Mouse (Mus musculus) liver, embryonic 12.5 days (tissue): ENCODE data around the gene Tns1. TPM values are rescaled to one million over a fixed set of nuclear protein-coding genes. Genes with fewer than 3 reads are reported as not detected.

Experiments
- ATAC-seq: fragments of 200-750 bp; cut with Nextera tagmentation; 2 replicates; pipeline ENCODE4 v1.8.0; 2017; ENCODE audit warnings: moderate number of reproducible peaks, mild to moderate bottlenecking, moderate library complexity
- H3K27ac ChIP-seq: fragments of 300-500 bp; sonication (generic); 2 replicates; pipeline ENCODE4 v1.5.1; 2016; ENCODE audit warnings: mild to moderate bottlenecking
- H3K27me3 ChIP-seq: fragments of 300-500 bp; sonication (generic); replicated peaks from 2 replicates; pipeline ENCODE4 v1.6.1; 2016; ENCODE audit warnings: mild to moderate bottlenecking, moderate library complexity
- H3K36me3 ChIP-seq: fragments of 300-500 bp; sonication (generic); 2 replicates; pipeline ENCODE4 v1.6.1; 2016; ENCODE audit warnings: mild to moderate bottlenecking, moderate library complexity
- H3K4me1 ChIP-seq: fragments of 300-500 bp; sonication (generic); 2 replicates; pipeline ENCODE4 v1.6.1; 2016
- H3K4me2 ChIP-seq: fragments of 300-500 bp; sonication (generic); 2 replicates; pipeline ENCODE4 v1.6.1; 2016; ENCODE audit warnings: mild to moderate bottlenecking, moderate library complexity
- H3K4me3 ChIP-seq: fragments of 300-500 bp; sonication (generic); 2 replicates; pipeline ENCODE4 v1.5.1; 2016; ENCODE audit warnings: mild to moderate bottlenecking, moderate library complexity
- H3K9ac ChIP-seq: fragments of 300-500 bp; sonication (generic); 2 replicates; pipeline ENCODE4 v1.6.1; 2016; ENCODE audit warnings: mild to moderate bottlenecking, moderate library complexity
- H3K9me3 ChIP-seq: fragments of 300-500 bp; sonication (generic); replicated peaks from 2 replicates; pipeline ENCODE4 v1.6.1; 2016; ENCODE audit warnings: mild to moderate bottlenecking, moderate library complexity
- WGBS: fragments of 180-500 bp; shearing (Covaris S2); methylation state at CpG from one replicate; pipeline ENCODE4 v1.1.7; 2016; ENCODE audit not compliant: insufficient replicate concordance; 5-methylcytosine and 5-hydroxymethylcytosine counted together
- polyA plus RNA-seq: library from polyadenylated mRNA; unstranded; fragments of >200 nt; fragmentation: Nextera tagmentation; extraction: Ambion mirVana; gene quantifications from 2 replicates; pipeline ENCODE4 v1.2.1, GENCODE M21; 2016

Tns1 gene
- polyA plus RNA-seq, 1 experiment from 2014 or later = 13.1 TPM

GRCm38 (mm10) chr1:74149106-74149885, 25.0 kb upstream of the Tns1 start:
- H3K36me3 ChIP-seq = no peaks in the 10 kb centered on the region
- no peak overlapping the region for H3K4me2 ChIP-seq
- H3K4me1 ChIP-seq = peaks cover 55% of the 10 kb centered on the region
- H3K27me3 ChIP-seq = peaks cover 4% of the 10 kb centered on the region; the same call in 1 of the 2 replicates
- 0 out of 2 replicates have a peak, but pooled peaks have one; percentile 4 for ATAC-seq
- H3K4me3 ChIP-seq = no peak overlapping the region
- H3K9me3 ChIP-seq = no peaks in the 10 kb centered on the region
- no peak overlapping the region for H3K27ac ChIP-seq
- WGBS = 42% methylated on average over 6 of the region's 6 CpGs
- H3K9ac ChIP-seq = no peak overlapping the region

GRCm38 (mm10) chr1:74141781-74142180, 17.5 kb upstream of the Tns1 start:
- H3K4me1 ChIP-seq = peaks cover 10% of the 10 kb centered on the region
- H3K9me3 ChIP-seq = no peaks in the 10 kb centered on the region
- H3K4me3 ChIP-seq = no peak overlapping the region
- H3K27ac ChIP-seq = no peak overlapping the region
- no peaks in the 10 kb centered on the region for H3K36me3 ChIP-seq
- H3K27me3 ChIP-seq = no peaks in the 10 kb centered on the region
- WGBS = 70% methylated on average over 8 of the region's 8 CpGs
- no peak for ATAC-seq
- H3K4me2 ChIP-seq = no peak overlapping the region
- H3K9ac ChIP-seq = no peak overlapping the region

DNA sequence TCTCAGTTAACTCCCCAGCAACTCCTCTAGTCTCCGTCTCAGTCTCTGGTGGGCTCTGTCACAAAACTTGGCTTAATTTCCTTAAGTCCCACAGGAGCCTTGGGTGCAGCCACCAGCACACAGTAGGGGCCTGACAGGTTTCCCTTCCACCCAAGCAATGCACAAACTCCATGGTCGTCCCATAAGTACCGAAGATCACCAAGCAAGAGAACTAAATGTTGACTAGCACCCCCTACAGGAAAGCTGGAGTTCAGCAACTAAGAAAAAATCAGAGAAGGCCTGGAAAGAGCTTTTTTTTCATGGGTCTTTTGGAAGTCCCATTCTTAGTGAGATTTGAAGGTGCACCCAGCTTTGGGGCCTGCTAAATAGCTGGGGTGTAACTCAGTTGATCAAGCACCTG, 15.2 kb upstream of the Tns1 start:
- no peak overlapping the region for H3K4me2 ChIP-seq
- ATAC-seq = no peak

DNA sequence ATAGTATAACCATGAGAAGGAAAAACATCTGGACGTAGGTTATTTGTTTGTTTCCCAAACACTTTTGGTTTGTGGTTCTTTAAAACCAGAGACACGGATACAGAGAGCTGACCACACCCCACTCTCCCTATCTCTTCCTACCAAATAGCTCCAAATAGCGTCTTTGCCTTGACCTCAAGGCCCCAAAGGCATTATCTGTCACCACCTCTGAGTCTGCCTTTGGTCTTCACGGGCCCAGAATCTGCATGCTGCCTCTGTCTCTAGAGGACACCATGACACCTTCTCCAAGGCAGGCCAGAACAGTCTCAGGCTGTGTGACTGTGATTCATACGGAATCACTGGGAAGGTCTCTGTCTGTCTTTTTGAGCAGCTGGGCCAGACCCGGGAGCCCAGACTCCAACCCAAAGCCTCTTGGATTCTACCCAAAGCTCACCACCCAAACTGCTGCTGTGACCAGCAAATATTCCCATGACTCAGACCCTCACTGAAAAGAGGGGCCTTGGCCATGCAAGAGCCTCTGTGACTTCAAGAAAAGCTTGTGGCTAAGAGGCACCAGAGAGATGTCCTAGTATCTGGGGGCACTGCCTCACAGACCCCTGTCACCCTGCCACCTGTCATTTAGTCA, 11.2 kb upstream of the Tns1 start:
- Histone ChIP-seq H3K27ac (no peak overlapping the region), H3K4me3 (no peak overlapping the region), H3K4me2 (peak overlapping the region; percentile 23), H3K36me3 (no peaks in the 10 kb centered on the region), H3K4me1 (peaks cover 26% of the 10 kb centered on the region), H3K27me3 (peaks cover 16% of the 10 kb centered on the region), H3K9ac (no peak overlapping the region), H3K9me3 (no peaks in the 10 kb centered on the region)
- WGBS = 26% methylated on average over 6 of the region's 6 CpGs
- ATAC-seq = peak; percentile 82

More for the DNA sequence above, 15.2 kb upstream of the Tns1 start:
- 52% methylated on average over 3 of the region's 3 CpGs for WGBS
- H3K9ac ChIP-seq = no peak overlapping the region
- H3K27me3 ChIP-seq = no peaks in the 10 kb centered on the region
- H3K9me3 ChIP-seq = no peaks in the 10 kb centered on the region
- no peaks in the 10 kb centered on the region for H3K36me3 ChIP-seq
- H3K27ac ChIP-seq = no peak overlapping the region
- no peak overlapping the region for H3K4me3 ChIP-seq
- H3K4me1 ChIP-seq = peaks cover 16% of the 10 kb centered on the region

- Histone ChIP-seq H3K9ac (no peak overlapping the region), H3K4me1 (peaks cover 26% of the 10 kb centered on the region), H3K4me3 (no peak overlapping the region), H3K27ac (no peak overlapping the region), H3K27me3 (peaks cover 16% of the 10 kb centered on the region), H3K4me2 (no peak overlapping the region), H3K36me3 (no peaks in the 10 kb centered on the region), H3K9me3 (no peaks in the 10 kb centered on the region)
- 46% methylated on average over 6 of the region's 6 CpGs for WGBS
- ATAC-seq = no peak
Observed at GRCm38 (mm10) chr1:74133954-74134353, 9.7 kb upstream of the Tns1 start.

- ATAC-seq = no peak
- Histone ChIP-seq H3K4me3 (no peak overlapping the region), H3K9ac (no peak overlapping the region), H3K4me1 (peaks cover 26% of the 10 kb centered on the region), H3K27me3 (peaks cover 17% of the 10 kb centered on the region), H3K36me3 (no peaks in the 10 kb centered on the region), H3K4me2 (no peak overlapping the region), H3K9me3 (no peaks in the 10 kb centered on the region), H3K27ac (no peak overlapping the region)
- WGBS = 62% methylated on average over 3 of the region's 3 CpGs
Observed at GRCm38 (mm10) chr1:74132011-74132410, 7.8 kb upstream of the Tns1 start.

- H3K9ac ChIP-seq = no peak overlapping the region
- H3K4me1 ChIP-seq = peaks cover 26% of the 10 kb centered on the region
- H3K36me3 ChIP-seq = no peaks in the 10 kb centered on the region
- 68% methylated on average over 8 of the region's 8 CpGs for WGBS
- no peak for ATAC-seq
- H3K27ac ChIP-seq = no peak overlapping the region
- H3K27me3 ChIP-seq = peaks cover 22% of the 10 kb centered on the region
- H3K4me2 ChIP-seq = no peak overlapping the region
- no peaks in the 10 kb centered on the region for H3K9me3 ChIP-seq
- H3K4me3 ChIP-seq = no peak overlapping the region
Observed at GRCm38 (mm10) chr1:74130883-74131659, 6.8 kb upstream of the Tns1 start.

DNA sequence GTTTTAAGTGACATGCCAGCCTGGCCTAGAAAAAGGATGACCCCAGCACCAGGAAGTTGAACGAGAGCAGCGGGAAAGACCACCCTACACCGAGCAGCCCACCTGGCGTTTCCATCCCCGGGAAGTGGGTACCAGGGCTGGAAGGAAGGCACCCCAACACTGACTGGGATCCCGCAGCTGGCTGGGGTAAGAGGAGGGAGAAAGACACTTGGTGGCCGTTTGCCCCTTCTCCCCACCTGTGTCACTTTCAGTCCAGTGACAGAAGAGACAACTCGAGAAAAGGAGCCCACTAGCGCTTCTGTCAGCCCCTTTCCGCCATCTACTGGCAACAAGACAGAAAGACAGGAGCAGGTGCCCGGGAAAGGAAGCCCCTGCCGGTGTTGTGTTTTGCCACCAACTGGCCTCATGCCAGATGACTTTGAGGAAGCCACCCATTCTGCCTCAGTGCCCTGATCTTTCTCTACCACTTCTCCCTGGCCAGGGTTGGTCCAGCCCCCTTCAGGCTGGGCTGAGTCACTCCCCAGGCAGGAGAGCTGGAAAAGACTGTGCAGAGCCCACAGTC, 823 bp upstream of the Tns1 start, which contains the start of gene Rufy4:
Rufy4 (plus strand) TSS at position 551 of the 562 bp plus-strand sequence.
- H3K27me3 ChIP-seq = peaks cover 66% of the 10 kb centered on the region
- peaks cover 14% of the 10 kb centered on the region for H3K4me1 ChIP-seq
- peak within 1 kb of the TSS; percentile 58 for H3K4me3 ChIP-seq
- H3K36me3 ChIP-seq = no peaks in the 10 kb centered on the region
- peak within 1 kb of the TSS; percentile 39; the same call in 1 of the 2 replicates for H3K9ac ChIP-seq
- H3K4me2 ChIP-seq = peak within 1 kb of the TSS; percentile 88
- WGBS = 1% methylated on average over 12 of the region's 12 CpGs
- ATAC-seq = peak; percentile 31
- no peaks in the 10 kb centered on the region for H3K9me3 ChIP-seq
- no peak within 1 kb of the TSS for H3K27ac ChIP-seq

GRCm38 (mm10) chr1:74123215-74123614, 1.0 kb downstream of the Tns1 start:
- no peak overlapping the region for H3K27ac ChIP-seq
- H3K4me3 ChIP-seq = no peak overlapping the region
- no peaks in the 10 kb centered on the region for H3K36me3 ChIP-seq
- 55% methylated on average over 8 of the region's 8 CpGs for WGBS
- no peak overlapping the region for H3K9ac ChIP-seq
- ATAC-seq = no peak
- no peak overlapping the region for H3K4me2 ChIP-seq
- H3K9me3 ChIP-seq = no peaks in the 10 kb centered on the region
- peaks cover 14% of the 10 kb centered on the region for H3K4me1 ChIP-seq
- peaks cover 84% of the 10 kb centered on the region for H3K27me3 ChIP-seq

DNA sequence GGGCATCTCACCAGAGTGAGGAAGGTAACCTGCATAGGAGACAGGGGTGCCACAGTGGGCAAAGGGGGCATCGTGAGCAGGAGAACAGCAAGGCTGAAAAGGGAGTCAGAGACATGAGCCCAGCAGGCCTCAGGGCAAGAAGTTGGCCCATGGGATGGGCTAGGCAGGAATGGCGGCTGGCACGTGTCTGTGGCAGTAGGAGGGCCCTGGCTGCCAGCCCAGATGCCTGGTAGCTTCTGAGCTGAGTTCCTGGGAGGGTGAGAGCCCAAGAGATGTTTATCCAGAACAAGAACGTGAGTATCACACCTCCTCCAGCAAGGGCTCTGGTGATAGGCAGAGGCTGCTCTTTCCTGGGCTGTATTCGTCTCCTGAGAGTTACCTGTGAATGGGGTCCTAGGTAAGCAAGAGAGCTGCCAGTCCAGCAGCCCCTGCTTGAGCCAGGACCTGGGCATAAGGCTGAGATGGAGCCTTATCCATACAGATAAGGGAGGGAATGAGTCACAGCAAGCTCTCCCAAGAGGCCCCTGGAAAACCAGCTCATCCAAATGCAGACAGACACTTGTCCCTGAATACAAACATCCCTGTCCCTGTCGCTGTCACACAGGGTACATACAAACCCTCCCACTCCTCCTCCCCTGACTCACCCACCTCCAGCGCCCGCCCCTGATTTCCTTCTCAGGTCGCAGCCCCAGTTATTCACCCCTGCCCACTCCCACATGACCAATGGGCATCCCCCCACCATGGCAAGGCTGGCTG, 2.2 kb downstream of the Tns1 start:
- H3K9ac ChIP-seq = no peak overlapping the region

DNA sequence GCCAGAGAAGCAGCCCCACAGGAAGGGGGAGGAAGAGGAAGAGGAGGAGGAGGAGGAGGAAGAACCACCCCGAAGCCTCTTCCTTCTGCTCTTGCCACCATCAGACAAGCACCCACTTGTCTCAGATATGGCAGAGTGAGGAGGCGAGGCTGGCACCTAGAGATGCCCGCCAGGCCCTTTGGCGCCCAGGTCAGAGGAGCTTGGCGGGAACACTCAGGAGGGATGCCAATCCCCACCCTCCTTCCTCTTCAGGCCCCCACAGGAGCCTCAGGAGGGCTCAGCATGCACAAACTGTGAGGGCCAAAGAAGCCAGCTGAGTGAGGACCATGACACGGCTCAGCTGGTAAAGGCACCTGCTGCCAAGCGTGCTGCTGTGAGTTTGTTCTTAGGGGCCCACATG, 3.1 kb downstream of the Tns1 start:
- WGBS = 67% methylated on average over 6 of the region's 7 CpGs
- H3K4me3 ChIP-seq = no peak overlapping the region
- H3K9ac ChIP-seq = no peak overlapping the region
- peaks cover 84% of the 10 kb centered on the region for H3K27me3 ChIP-seq
- no peak overlapping the region for H3K4me2 ChIP-seq
- H3K36me3 ChIP-seq = no peaks in the 10 kb centered on the region
- no peak overlapping the region for H3K27ac ChIP-seq
- ATAC-seq = no peak
- H3K4me1 ChIP-seq = peaks cover 14% of the 10 kb centered on the region
- no peaks in the 10 kb centered on the region for H3K9me3 ChIP-seq

More for the DNA sequence above, 2.2 kb downstream of the Tns1 start:
- Histone ChIP-seq H3K36me3 (no peaks in the 10 kb centered on the region), H3K9me3 (no peaks in the 10 kb centered on the region), H3K27ac (no peak overlapping the region), H3K4me3 (no peak overlapping the region), H3K4me1 (peaks cover 14% of the 10 kb centered on the region), H3K27me3 (peaks cover 89% of the 10 kb centered on the region), H3K4me2 (no peak overlapping the region)
- WGBS = 37% methylated on average over 9 of the region's 9 CpGs
- ATAC-seq = no peak
